Mouse (Mus musculus) thymus, adult 2 months (tissue): ENCODE data around the gene Tnfrsf12a.

ENCODE experiments used
- CTCF ChIP-seq: fragments of 200-500 bp; IDR thresholded peaks from 2 replicates; pipeline ENCODE4 v1.5.1; 2012; ENCODE audit warnings: mild to moderate bottlenecking, control low read depth, low read length, moderate library complexity, borderline replicate concordance; ENCODE audit not compliant: control insufficient read depth, poor library complexity, insufficient read depth; ENCODE audit errors: extremely low read depth
- POLR2A ChIP-seq: fragments of 200-500 bp; IDR thresholded peaks from 2 replicates; pipeline ENCODE4 v1.6.1; 2012; ENCODE audit warnings: mild to moderate bottlenecking, low read length, control low read depth, moderate library complexity; ENCODE audit not compliant: control insufficient read depth, poor library complexity, insufficient read depth; ENCODE audit errors: extremely low read depth

DNA sequence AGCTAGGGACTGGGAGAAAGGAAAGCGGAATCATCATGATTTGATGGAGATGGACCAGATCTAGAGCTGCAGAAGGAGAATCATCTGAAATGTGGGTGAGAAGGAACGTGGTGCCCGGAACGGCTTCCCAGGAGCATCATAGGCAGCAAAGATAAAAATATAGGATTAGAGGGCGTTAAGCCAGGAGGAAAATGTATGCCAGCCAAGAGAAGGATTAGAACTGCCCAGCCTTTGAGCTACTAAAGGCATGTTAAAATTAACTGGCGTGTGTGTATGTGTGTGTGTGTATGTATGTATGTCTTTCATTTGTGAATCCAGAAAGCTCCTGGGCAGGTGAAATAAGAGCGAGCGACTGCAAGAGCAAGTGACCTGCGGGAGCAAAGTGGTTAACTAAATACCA, 26.0 kb upstream of the Tnfrsf12a start:
- no peak for TF ChIP-seq CTCF
- TF ChIP-seq POLR2A: no peak
